Mouse (Mus musculus) megakaryocyte, embryonic 14.5 days (primary cell): ENCODE measurements around the gene Mmrn2.

Experiments
- FLI1 ChIP-seq: IDR thresholded peaks from 2 replicates; pipeline ENCODE4 v1.6.1; 2012; ENCODE audit warnings: low read length, inconsistent platforms, mixed read lengths
- GATA1 ChIP-seq: IDR thresholded peaks from 3 replicates; pipeline ENCODE4 v1.6.1; 2012; ENCODE audit warnings: mixed read lengths, low read length, inconsistent platforms, borderline replicate concordance

- TF ChIP-seq GATA1 (no peak), FLI1 (no peak)
Observed at GRCm38 (mm10) chr14:34375941-34376340, 676 bp downstream of the Mmrn2 start.
